ENCODE assay signal across 12 mouse cellular contexts in the genomic region with DNA sequence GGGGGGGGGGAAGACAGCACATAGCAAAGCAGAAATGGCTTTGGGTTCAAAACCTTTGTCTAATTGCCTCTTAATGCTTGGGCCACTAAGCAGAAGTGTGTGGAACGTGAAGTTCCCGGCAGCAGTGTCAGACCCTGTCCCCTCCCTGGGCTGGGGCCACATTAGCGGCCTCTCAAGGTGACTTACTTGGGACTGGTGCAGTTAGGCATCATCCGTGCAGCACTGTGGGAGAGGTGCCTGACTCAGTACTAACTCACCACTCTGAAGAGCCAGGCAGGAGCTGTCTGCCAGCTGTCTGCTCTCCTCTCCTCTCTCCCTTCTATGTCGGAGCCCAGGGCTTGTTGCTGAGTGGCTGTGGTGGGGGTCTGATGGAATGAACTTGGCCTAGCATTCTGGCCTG. TPM values are rescaled to one million over a fixed set of nuclear protein-coding genes. Genes with fewer than 3 reads are reported as not detected.
DNase-seq lines count a peak whose midpoint lies in the region; ATAC-seq and TF ChIP-seq lines count a peak whose summit lies in the region.
"Had no signal": no experiment of that assay in that cellular context is flagged by ENCODE, and none has a peak within 500 bp of the region (broad histone marks: within the 10 kb centered on the region; RNA-seq: fewer than 3 reads in every experiment).

No protein-coding gene starts in this region.

- peaks cover 16% of the 10 kb centered on the region for H3K4me1 ChIP-seq in forebrain, postnatal 0 days (ENCODE audit: insufficient read depth)
- H3K4me1 ChIP-seq in forebrain, embryonic 16.5 days (replicated peaks; ENCODE audit: control insufficient read depth, insufficient read depth, low read length) = peaks cover 50% of the 10 kb centered on the region
- H3K4me1 ChIP-seq in G1E (ENCODE audit: insufficient read depth, low read depth, low read length) = peaks cover 72% of the 10 kb centered on the region
- peaks cover 44 to 69% of the 10 kb centered on the region in 2 experiments for H3K4me1 ChIP-seq in heart, embryonic 14.5 days (ENCODE audit: control insufficient read depth in 2 of 2, insufficient read depth in 2 of 2, low read length in 2 of 2)

- no peak overlapping the region for H3K4me3 ChIP-seq in forebrain, postnatal 0 days (ENCODE audit: low read depth, low read length)
- no peak overlapping the region for H3K4me3 ChIP-seq in forebrain, embryonic 16.5 days (replicated peaks; ENCODE audit: low read length)
- peak overlapping the region; percentile 34; the same call in 1 of the 2 replicates for H3K4me3 ChIP-seq in G1E (ENCODE audit: low read depth, low read length)
- H3K4me3 ChIP-seq in heart, embryonic 14.5 days (ENCODE audit: control insufficient read depth in 1 of 2, insufficient read depth in 1 of 2, low read depth in 1 of 2, low read length in 2 of 2) = no peak overlapping the region

- TF ChIP-seq CTCF in forebrain, postnatal 0 days (IDR thresholded peaks at IDR 0.05; ENCODE audit: low read depth) = no peak
- TF ChIP-seq CTCF in G1E (IDR thresholded peaks at IDR 0.05; ENCODE audit: low read depth, low read length) = no peak

- no peaks in the 10 kb centered on the region for H3K9me3 ChIP-seq in forebrain, postnatal 0 days (ENCODE audit: low read length)
- no peaks in the 10 kb centered on the region for H3K9me3 ChIP-seq in forebrain, embryonic 16.5 days (ENCODE audit: control insufficient read depth, low read length)
- no peaks in the 10 kb centered on the region for H3K9me3 ChIP-seq in G1E (replicated peaks)
- H3K9me3 ChIP-seq in heart, embryonic 14.5 days (ENCODE audit: control insufficient read depth, low read length) = no peaks in the 10 kb centered on the region

- 74% methylated on average over 5 of the region's 5 CpGs for WGBS in forebrain, postnatal 0 days
- WGBS in forebrain, embryonic 16.5 days = 67% methylated on average over 5 of the region's 5 CpGs
- 25% methylated on average over 5 of the region's 5 CpGs for WGBS in heart, embryonic 14.5 days

- no peak for ATAC-seq in forebrain, postnatal 0 days
- ATAC-seq in forebrain, embryonic 16.5 days = no peak
- no peak for ATAC-seq in G1E (ENCODE audit: extremely low read depth, insufficient number of reproducible peaks, low FRiP score, poor library complexity, severe bottlenecking)
- no peak for ATAC-seq in heart, embryonic 14.5 days (ENCODE audit: insufficient number of reproducible peaks, insufficient read depth, low FRiP score, low read depth)

- 0 out of 2 replicates have a peak overlapping the region, but pooled peaks have one; percentile 8 for H3K4me2 ChIP-seq in forebrain, postnatal 0 days (ENCODE audit: low read depth)
- H3K4me2 ChIP-seq in forebrain, embryonic 16.5 days (ENCODE audit: low read length) = no peak overlapping the region
- H3K4me2 ChIP-seq in heart, embryonic 14.5 days (ENCODE audit: low read length) = peak overlapping the region; percentile 71

- no peak overlapping the region for H3K27ac ChIP-seq in forebrain, postnatal 0 days (ENCODE audit: low read depth, low read length)
- no peak overlapping the region for H3K27ac ChIP-seq in forebrain, embryonic 16.5 days (ENCODE audit: low read length)
- peak overlapping the region; percentile 48 to 52 for H3K27ac ChIP-seq in heart, embryonic 14.5 days (replicated peaks in 1 of 2; ENCODE audit: control insufficient read depth in 1 of 2, insufficient read depth in 1 of 2, low read depth in 2 of 2, low read length in 2 of 2)

- H3K27me3 ChIP-seq in forebrain, postnatal 0 days (ENCODE audit: insufficient read depth, low read length) = no peaks in the 10 kb centered on the region
- H3K27me3 ChIP-seq in forebrain, embryonic 16.5 days (replicated peaks; ENCODE audit: control insufficient read depth, insufficient read depth, low read length) = no peaks in the 10 kb centered on the region
- no peaks in the 10 kb centered on the region for H3K27me3 ChIP-seq in G1E (ENCODE audit: insufficient read depth, low read length)
- H3K27me3 ChIP-seq in heart, embryonic 14.5 days (ENCODE audit: control insufficient read depth, insufficient read depth, low read length) = no peaks in the 10 kb centered on the region

- H3K9ac ChIP-seq in forebrain, postnatal 0 days = no peak overlapping the region
- no peak overlapping the region for H3K9ac ChIP-seq in forebrain, embryonic 16.5 days (replicated peaks; ENCODE audit: low read depth, low read length)
- peak overlapping the region; percentile 52; the same call in 1 of the 2 replicates for H3K9ac ChIP-seq in heart, embryonic 14.5 days (ENCODE audit: low read length)

- no peak for DNase-seq in forebrain, postnatal 0 days
- DNase-seq in kidney, adult 9 months = peak; percentile 20
- no peak for DNase-seq in kidney, postnatal 14 days
- DNase-seq in G1E (ENCODE audit: low spot score) = no peak
- no peak for DNase-seq in frontal cortex, postnatal 14 days (ENCODE audit: low spot score in 2 of 2)
- DNase-seq in ovary, postnatal 10 days (ENCODE audit: low spot score) = no peak
- DNase-seq: gastrocnemius, postnatal 36 days; lung, postnatal 14 days; retina, postnatal 1 day; thymus, adult 2 months had no signal

- H3K36me3 ChIP-seq in forebrain, postnatal 0 days (ENCODE audit: insufficient read depth) = 0 out of 2 replicates have a peak, but pooled peaks cover 3% of the 10 kb centered on the region
- H3K36me3 ChIP-seq in forebrain, embryonic 16.5 days (ENCODE audit: control insufficient read depth, insufficient read depth) = no peaks in the 10 kb centered on the region
- H3K36me3 ChIP-seq in G1E (replicated peaks) = peaks cover 70% of the 10 kb centered on the region
- peaks cover 3% of the 10 kb centered on the region; the same call in 1 of the 2 replicates for H3K36me3 ChIP-seq in heart, embryonic 14.5 days (ENCODE audit: control insufficient read depth, insufficient read depth, low read length)

RNA-seq across cellular contexts. Expression of gene Anp32a, which starts 6.1 kb away (rescaled TPM):
- total RNA-seq in forebrain, postnatal 0 days (2014; rRNA removed) = 130 and 140 TPM in 2 replicates
- 96.1 and 110 TPM in 2 replicates for polyA plus RNA-seq in forebrain, postnatal 0 days (2015; fragmentation: Nextera tagmentation; extraction: Ambion mirVana)
- 166 and 186 TPM in 2 replicates for polyA plus RNA-seq in forebrain, embryonic 16.5 days (2015; fragmentation: Nextera tagmentation; extraction: Ambion mirVana)
- total RNA-seq in G1E (2014; fragmentation: Nextera tagmentation) (565 and 646 TPM in 2 replicates), G1E (2017) (481 and 765 TPM in 2 replicates)
- 246 and 734 TPM in 2 replicates for polyA plus RNA-seq in G1E (2012)
- 92.8 and 109 TPM in 2 replicates for polyA plus RNA-seq in heart, embryonic 14.5 days (2014; fragmentation: Nextera tagmentation; extraction: Ambion mirVana)

Comparison
In these comparisons a context has a peak if more than half of its experiments do, and no peak if none do; other contexts are left out.
1. H3K27ac ChIP-seq: peak in heart, embryonic 14.5 days (2 of 2); none in forebrain, postnatal 0 days (single experiment) and forebrain, embryonic 16.5 days (single experiment).